Mouse (Mus musculus): ENCODE measurements around the gene Dennd5b.
"Not testable (repeated sequence)": the region's sequence is repeated elsewhere in the genome, so short reads cannot be mapped to it uniquely, and the experiment has no call there.

Dennd5b gene

DNA sequence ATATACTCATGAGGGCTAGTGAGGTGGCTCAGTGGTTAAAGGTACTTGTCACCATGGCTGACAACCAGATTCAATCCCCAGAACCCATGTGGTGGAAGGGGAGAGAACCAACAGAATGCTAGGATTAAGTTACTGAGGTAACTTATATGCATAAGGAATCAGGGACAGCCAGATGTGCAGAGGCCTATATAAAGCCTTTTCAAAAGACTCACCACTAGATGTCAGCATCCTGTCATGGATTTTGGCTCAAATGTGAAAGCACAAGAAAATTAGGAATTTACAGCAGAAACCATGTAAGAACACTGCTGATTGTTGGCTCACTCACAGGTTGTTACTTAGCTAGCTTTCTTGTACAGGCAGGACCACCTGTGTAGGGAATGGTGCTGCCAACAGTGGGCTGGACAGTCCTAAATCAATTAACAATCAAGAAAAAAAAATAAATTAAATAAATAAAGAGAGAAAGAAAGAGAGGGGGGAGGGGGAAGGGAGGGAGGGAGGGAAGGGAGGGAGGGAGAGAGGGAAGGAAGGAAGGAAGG lies 90.6 kb downstream of the Dennd5b start:
- no peak for DNase-seq (ENCODE audit: low spot score)

DNA sequence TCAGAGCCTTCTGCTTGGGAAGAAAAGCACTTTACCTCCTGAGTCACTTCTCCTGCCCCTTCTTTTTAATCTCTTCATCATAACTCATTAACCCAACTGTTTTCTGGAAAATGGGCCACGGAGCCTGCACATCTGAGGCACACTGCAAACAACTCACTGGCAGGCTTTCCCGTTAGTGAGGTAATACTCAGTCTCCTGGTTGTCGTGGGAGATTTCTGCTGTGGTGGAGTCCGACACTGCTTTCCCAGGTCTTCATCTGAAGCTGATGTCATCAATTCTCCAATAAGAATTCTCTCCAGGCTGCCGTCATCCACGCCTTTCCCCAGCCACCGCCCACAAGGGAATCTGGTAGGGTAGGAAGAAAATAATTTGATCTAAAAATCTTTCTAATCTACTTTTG lies 96.5 kb downstream of the Dennd5b start:
- DNase-seq (ENCODE audit: low spot score), result no peak

DNA sequence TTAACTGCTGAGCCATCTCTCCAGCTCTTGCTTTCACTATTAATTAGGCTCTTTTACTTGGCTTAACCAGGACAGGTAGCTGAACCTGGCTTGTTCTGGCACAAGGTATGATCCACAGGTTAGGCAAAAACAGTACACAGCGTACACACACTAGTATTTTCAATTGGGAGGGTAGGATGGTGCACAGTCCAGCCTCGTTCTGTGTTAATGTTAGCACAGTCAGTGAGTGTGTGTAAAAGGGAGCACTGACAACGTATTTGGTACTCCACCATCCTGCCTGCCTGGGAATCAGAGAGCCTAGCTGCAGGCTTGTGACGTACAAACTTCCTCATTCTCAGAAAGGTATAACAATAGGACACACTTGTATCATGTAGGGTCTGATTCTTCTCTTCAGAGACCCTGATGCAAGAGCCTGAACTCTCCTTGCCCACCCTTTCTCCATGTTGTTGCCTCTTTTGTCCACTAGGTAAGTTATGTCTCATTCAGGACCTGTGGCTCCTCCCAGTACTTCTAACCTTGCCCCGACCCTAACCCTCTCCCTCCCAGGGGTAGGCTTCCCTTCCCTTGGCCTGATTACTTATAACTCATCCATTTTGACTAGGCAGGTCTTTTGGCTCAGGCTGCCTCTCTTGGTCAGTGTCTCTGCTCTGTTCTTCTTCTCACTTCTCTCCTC lies 107.0 kb downstream of the Dennd5b start:
- no peak for DNase-seq (ENCODE audit: low spot score)

DNA sequence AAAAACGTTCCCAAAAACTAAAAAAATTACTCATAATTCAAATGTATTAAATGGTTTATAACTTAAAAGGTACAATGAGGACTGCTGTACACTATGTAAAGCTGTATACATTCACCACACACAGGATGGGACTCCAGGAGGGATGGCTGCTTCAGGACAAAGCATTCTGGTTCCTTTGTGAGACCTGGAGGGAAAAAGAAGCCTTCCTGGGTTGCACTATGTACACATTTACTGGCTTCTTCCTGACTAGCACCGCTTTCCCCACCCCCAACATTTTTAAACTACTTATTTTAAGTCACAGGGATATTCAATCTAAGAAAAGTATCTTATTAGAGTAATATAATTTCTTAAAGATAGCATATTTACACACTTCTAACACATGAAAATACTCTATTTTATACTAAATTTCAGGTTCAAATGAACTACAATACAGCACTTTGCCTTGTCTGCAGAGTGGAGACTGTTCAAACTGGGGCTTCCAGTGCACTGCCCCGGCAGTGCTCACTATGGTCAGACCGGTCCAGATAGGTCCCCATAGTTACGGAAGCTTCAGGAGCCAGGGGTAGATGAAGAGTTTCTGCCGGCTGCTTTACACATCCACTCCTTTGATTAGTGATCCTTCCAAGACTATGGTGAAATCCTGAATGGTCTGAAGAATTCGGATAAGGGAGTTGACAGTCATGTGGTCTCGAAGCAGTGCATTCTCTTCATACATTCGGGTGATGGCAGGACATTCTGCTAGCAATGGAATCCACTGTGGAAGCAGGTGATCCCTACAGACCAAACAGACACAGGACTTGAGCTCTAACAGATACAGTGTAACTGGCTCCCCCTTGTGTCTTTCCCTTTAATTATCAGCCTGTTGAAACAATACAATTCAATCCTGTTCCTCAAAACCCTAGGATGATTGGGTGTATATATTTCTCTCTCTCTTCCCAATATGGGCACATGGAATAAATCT lies 108.1 kb downstream of the Dennd5b start:
- DNase-seq (ENCODE audit: low spot score), result no peak

DNA sequence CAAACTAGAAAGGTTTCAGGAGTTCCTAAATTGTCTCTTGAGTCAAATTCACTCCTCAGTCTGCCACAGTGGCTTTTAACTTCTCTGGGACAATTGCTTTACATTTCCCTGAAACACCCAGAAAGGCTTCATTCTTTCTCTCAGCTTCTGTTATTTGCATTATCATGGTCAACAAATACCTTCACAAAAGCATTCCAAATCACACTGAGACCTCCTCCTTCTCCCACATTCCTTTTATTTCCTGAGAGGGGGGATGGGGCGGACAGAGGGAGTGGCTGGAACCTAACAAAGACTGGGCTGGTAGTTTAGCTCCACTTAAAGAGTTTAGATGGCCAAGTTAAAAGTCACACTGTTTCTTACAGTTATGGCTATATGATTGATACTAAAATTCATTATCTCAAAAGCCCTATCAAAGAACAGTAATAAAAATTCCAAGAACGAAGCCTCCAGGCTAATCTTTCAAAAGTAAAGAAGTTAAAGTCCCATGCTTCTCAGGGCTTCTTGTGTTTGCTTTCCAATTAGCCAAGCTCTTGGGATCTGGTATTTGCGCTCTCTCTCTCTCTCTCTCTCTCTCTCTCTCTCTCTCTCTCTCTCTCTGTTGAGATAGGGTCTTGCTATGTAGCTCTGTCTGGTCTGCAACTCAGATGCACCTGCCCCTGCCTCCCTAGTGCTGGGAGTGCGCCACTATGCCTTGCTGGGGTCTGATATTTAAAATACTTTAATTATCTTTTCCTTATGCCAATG lies 108.9 kb downstream of the Dennd5b start:
- no peak for DNase-seq (ENCODE audit: low spot score)

DNA sequence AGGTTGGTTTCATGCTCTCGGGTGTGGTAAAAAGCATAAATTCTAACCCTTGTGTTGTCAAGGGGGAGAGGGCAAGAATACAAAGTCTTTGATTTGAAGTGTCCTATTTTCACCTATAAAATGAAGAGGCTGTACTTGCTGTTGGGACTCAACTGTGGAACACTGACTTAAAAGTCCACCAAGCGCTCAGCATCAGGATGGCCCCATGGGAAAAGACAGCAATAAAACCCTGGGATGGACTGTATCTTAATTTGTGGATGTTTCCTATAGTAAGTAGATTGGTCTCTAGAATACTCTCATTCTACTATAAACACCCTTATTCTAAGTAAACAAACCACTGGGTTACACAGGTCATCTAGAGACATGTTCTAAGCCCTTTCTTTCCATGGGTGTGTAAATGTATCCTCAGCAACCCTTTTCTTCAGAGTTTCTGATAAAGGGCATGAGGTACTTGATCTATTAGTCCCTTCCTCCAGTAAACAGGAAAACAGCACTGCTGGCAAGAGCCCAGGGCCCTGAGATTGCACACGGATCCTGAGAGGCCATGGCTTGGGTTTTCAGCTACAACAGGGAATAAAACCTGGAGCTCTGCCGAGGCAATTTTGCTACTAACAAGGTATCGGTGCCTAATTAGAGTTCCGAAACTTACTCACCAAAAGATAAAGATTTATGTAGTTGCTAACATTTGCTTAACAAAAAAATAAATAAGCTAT lies 109.7 kb downstream of the Dennd5b start:
- no peak for DNase-seq (ENCODE audit: low spot score)

DNA sequence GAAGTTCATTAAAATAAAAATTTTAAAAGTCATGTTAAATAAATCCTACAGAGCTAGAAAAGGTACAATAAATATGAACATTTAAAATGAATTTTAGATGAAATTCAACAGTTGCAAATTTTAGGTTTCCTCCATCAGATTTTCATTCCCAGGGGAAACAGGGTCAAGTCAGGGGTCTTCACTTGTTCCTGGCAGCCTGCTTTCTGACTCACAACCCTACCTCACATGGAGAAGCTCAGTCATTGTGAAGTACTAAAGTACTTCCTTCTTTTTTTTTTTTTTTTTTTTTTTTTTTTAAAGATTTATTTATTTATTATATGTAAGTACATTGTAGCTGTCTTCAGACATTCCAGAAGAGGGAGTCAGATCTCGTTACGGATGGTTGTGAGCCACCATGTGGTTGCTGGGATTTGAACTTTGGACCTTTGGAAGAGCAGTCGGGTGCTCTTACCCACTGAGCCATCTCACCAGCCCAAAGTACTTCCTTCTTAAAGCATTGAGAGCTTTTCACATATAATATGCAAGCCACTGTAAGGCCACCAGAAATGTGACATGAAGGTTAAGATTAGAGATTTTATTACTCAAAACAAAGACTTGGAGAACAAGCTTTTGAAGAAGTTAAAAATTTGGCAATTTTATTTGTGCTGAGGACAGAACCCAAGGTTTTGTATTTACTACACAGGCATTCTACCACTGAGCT lies 111.5 kb downstream of the Dennd5b start:
- DNase-seq (ENCODE audit: low spot score), result not testable (repeated sequence)

DNA sequence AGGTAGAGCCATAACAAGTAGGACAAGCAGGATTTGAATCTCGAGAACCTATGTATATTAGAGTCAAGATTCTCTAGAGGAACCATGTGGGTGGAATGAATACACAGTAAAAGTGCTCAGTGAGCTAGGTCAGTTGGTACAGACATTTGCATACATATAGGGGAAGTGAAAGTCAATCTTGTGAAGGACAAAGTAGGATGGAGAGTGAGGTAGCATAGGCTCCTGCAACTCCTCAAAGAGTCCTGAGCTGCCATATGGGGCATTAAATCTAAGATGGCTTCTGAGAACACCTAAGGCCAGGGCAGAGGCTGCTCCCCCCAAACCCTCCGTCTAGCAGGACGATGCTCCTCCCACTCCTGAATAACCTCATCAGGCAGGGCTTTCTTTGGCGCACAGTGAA lies 115.5 kb downstream of the Dennd5b start:
- no peak for DNase-seq (ENCODE audit: low spot score)

DNA sequence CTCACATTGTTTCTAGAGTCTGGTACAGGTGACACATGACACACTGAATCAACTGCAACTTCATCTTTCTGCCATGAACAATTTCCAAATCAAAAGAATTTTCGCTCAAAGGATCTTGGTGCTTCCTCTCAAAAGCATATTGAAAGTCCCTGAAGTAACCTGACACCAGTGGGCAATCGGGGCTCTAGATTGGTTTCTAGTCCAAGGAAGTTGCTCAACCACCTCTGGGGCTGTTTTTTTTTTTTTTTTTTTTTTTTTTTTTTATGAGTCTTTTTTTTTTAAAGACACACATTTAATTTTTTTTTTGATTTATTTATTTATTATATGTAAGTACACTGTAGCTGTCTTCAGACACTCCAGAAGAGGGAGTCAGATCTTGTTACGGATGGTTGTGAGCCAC lies 121.0 kb downstream of the Dennd5b start:
- DNase-seq (ENCODE audit: low spot score), result no peak

DNA sequence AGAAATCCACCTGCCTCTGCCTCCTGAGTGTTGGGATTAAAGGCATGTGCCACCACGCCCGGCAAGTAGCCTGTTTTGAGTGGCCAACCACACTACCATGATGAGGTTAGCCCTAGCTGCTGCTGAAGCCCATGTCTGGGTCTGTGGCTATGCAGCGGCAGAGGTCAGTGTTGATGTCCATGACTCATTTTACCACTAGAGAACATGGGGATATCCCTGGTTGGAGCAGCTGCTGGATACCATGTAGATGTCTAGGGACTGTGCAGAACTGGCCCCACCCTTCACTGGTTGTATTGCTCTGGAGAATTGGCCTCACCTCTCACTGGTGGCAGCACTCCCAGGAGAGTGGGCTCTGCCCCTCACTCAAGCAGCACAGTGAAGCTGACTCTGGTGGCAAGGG lies 126.4 kb downstream of the Dennd5b start:
- no peak for DNase-seq (ENCODE audit: low spot score)

DNA sequence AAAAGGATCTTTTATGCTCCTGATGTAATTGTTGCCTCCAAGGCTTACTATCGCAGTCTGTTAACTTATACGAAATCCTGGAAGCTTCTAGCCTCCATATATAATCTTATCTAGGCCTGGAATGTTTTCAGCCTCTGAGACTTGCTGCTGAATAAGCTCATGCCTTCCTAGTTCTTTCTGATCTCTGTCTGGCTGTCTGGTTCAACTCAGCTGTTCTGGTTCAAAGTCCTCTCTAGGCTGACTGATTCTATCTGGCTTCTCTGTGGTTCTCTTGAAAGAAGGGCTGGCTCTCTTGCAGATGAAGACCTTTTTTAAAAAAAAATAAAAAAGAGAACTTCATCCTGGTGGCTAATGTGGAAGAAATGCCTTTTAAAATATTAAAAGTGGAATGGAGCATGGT lies 128.6 kb downstream of the Dennd5b start:
- no peak for DNase-seq (ENCODE audit: low spot score)

DNA sequence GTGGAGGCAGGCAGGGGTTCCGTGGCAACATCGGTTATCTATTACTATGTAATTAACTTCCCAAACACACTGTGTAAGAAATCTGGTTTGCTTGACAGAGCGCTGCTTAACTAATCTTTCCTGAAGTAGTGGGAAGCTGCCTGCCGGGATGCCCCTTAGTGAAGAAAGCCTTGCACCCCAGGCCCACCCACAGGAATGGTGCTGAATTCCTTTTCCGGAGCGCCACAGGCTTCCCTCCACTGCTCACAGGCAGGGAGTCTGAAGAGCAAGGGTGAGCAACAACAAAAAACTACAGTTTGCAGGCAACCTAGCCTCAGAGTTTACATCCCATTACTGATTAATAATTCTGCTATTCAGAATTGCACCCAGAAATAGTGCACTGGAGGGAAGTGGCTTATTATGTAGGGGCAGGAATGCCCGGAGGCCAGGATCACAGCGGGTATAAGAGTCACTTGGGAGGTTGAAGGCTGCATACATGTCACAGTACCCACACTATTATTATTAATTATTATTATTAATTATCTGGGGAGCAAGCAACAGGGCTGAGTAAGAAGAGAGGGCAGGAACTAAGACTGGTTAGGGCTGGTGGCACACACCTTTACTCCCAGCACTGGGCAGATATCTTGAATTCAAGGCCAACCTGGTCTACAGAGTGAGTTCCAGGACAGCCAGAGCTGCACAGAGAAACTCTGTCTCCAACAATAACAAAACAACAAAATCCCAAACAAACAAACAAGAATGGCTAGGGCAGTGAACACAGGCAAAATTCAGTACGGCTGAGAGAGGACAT lies 129.2 kb downstream of the Dennd5b start:
- no peak for DNase-seq (ENCODE audit: low spot score)

DNA sequence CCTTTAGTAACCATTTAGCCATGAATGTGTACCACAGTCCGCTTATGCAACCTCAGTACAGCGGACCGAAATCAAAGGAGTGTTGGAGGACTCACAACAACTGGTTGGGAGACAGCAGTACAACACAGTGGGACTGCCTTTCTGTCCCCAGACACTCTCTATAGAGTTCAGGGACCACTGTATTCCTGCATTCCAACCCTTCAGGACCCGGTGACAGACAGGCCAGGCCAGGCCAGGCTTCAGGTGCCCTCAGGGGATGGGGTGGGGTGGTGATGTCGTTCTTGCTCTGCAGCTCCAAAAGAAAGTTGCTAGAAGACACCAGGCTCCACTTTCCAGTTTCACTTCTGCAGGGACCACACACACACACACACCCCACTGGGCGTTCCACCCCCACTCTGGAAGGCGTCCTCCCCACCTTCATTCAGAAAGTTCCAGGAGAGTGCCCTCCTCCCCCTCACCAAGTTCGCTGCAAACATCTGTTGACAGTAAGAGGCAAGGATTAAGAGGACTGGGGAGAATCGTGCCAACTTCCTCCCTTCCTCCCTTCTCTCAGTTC lies 130.0 kb downstream of the Dennd5b start:
- DNase-seq (ENCODE audit: low spot score), result no peak

DNA sequence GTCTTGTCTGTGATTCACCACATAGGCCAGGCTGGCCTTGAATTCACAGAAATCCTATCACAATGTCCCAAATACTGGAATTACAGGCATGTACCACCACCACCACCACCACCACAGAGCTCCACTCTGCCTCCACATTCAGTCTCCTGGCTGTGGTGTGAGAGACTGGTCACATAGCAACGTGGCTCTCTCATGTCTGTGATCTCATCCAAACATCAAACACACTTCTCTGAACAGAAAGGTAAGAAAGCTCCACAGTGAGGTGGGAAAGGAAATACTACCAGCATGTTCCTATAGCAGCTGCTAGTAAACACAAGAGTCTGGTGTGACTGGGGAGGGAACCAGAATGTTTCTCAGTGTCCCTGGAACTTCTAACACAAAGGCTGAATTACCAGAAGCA lies 140.2 kb downstream of the Dennd5b start:
- DNase-seq (ENCODE audit: low spot score), result no peak

DNA sequence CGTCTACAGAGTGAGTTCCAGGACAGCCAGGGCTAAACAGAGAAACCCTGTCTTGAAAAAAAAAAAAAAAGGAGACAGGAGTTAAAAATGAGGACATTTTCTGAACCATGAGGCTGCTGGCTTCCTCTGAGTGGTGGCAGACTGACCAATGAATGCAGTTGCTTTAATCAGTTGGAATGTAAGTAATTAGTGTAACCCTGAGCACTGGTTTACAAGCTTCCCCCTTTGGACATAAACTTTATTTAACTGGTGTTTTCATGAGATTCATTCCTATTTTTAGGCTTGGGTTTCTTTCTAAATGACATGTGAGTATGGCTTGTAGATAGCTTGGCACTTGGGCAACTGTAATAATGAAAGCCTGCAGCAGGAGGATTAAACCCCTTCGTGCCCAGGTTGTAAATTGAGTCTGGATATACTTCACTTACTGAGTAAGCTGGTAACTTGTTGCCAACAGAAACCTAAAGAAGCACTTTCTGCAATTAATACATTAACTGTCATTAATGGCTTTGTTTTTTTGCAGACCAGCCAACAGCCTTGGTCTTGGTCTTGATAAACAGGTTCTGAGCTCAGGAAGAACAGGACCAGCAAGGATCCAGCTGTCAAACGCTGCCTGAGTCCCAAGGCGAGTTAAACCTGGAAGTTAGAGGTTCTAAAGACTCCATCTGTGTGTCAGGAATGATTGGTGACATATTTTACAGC lies 141.8 kb downstream of the Dennd5b start:
- DNase-seq (ENCODE audit: low spot score), result no peak

DNA sequence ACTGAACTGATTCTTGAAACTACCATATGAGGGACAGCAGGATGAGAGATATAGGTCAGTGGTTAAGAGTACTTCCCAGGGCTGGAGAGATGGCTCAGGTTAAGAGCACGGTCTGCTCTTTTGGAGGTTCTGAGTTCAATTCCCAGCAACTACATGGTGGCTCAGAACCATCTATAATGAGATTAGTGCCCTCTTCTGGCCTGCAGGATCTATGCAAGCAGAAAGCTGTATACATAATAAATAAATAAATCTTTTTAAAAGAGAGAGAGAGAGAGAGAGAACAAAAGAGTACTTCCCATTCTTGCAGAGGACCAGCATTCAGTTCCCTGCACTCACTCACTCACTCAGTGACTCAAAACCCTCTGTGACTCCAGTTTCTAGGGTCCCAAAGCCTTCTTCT lies 142.8 kb downstream of the Dennd5b start:
- DNase-seq (ENCODE audit: low spot score), result no peak

DNA sequence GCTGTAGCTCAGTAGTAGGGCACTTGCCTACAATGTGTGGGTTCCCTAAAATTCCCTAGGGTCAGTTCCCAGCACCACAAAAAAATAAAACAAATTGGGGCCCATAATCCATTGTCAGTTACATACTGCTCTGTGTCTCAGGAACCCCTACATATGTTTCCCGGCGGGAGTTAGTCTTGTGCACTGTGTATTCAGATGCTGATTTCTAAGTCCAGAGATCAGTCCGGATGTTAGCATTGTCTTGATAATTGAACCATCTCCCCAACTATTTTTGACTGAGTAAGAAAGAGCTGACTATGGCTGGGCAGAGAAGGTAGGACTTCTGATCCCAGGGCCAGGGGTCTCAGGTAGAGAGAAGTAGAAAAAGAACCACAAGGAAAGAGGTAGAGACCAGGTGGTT lies 144.4 kb downstream of the Dennd5b start:
- DNase-seq (ENCODE audit: low spot score), result no peak

DNA sequence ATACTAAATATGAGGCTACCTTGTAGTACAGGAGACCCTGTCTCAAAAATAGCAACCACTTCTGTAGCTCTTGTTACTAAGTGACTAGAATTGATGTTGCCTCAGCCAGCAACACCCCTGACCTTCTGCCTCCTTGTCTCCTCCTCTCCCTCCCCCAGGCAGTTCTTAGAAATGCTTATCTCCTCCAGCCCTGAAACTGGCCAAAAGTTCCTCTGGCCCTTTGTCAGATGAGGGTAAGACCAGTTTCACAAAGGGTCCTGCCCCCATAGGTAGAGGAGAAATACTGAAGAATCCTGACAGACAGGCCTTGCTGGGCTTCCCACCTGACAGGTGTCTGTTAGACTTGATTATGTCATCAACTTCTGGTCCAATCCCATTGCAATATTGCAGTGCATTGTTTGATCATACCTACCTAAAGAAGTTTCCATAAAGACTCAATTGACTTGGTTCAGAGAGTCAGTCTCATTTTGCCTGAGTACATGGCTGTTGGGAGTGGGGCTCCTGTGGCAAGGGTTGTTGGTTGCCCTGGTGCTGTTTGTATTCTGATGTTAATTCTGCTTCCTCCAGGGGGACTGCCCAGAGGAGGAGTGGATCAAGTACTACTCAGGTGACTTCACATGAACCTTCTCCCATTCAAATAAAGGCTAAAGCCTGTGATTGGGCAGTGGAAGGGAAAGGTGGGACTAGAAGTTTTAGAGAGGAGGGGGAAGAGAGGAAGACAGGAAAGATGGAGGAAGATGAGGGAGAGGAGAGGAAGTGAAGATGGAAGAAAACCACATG lies 145.6 kb downstream of the Dennd5b start:
- DNase-seq (ENCODE audit: low spot score), result no peak

Data from ovary, postnatal 36 days (tissue).